Mouse (Mus musculus): ENCODE data around the gene Dock7.

The Dock7 gene

DNA sequence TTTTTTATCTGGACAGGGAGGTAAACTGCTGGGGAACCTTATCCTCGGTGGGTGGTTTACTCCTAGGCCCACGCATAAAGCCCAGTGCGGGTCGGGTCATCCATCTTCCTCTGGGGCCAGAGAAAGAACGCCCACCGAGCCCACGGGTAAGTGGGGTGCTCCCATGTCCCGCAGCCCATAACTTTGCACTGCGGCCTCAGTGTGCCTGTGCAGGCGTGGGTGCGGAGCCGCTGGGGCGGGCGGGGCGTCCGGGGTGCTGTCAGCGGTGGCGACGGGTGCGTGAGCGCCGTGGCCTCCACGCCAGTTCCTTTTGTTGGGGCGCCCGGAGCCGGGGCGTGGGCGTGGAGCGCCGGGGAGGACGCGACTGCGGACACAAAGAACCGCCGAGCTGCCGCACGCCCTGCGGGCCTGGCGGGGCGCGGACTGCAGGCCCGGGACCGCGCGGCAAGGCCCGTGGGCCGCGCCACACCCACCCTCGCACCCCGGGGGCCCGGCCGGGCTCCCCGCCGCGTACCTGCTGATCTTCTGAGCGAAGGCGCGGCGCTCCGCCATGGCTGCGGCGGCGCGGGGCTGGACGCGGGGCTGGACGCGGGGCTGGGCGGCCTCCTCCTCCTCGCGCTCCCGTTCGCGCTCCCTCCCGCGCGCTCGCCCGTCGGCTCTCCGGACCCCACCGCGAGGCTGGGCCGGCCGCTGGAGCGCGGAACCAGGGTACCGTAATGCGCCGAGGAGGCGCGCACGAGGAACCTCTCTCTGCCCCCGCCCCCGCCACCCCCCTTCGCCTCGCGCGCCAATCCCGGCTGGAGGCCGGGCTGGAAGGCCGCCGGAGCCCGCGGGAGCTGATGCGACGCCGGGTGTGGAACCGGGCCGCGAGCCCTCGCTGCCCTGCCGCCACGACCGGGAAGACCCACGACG lies at the start of gene Dock7:
Dock7 (minus strand) TSS at position 705 of the 912 bp plus-strand sequence.
- DNase-seq (ENCODE audit: low spot score) = peak; percentile 85

DNA sequence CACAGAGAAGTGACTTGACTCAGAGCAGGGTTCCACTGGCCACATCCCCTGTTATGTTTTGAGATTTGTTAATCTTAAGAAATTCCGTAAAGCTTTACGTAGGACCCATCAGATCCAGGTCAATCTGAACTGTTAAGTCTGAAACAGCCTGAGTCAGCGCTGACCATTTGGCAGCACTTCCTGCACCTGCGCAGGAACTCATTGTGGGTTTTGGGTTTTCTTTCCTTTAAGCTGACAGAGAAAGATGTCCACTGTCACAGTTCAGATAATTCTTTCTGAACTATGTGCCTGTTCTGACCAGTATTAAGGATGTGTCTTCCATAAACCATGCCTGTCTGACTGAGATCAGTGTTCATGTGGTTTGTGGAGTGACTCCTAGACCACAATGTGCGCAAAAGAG lies 48.2 kb upstream of the Dock7 start:
- DNase-seq (ENCODE audit: low spot score) = no peak

DNA sequence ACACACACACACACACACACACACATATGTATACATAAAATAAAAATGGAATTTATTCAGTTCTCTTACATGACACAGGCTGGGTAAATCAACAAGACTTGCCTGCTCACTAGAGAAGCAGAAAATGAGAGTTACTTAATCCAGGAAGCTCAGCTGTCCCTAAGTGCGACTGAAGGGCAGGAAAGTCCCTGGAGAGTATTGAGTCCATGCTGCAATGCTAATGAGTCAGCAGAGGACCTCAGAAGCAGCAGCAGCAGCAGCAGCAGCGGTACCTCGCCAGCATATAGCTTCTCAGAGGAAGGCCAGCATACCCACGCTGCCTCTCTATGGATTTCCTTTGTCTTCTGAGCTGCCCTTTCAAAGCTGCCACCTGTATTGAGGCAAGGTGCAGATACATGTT lies 42.8 kb upstream of the Dock7 start:
- no peak for DNase-seq (ENCODE audit: low spot score)

DNA sequence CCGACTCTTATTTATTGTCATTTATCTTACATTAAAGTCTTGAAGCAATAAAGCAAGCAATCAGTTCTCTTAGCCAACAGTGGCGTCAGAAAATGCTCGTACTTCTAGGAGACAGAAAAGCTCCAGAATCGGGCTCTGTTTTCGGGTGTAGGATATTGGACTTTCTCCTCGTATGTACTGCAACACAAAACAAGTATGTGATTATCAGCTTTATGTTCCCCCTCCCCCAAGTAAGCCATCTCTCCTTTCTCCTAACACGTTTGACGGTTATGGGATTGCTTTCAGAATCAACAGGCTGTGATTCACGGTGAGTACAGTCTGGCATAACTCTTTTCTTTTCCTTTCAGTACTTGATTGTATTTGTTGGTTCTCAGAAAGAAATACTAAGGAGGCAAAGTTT lies 42.3 kb upstream of the Dock7 start:
- no peak for DNase-seq (ENCODE audit: low spot score)

DNA sequence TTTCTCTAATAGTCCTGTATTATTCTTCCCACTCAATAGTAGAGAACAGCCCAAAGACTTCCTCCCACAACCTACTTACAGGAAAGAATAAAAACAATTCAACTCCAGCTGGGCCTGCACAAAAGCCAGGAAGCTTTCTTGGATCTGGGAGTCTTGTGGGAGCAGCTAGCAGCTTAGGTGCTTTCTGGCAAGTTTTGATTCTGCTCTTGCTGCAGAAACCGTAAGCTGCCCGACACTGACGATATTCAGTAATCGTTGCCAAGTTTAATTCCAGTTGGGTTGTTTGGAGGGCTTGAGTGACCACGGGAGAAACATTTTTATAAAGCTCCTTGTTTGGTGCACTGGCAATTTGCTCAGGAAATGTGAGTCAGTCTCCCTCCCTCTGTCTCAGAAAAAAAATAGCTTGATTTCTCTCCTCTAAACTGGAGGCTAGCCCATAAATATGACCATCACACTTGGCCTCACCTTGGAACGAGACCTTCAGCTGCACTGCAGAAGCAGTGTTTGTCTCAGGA lies 40.8 kb upstream of the Dock7 start:
- DNase-seq (ENCODE audit: low spot score) = no peak

DNA sequence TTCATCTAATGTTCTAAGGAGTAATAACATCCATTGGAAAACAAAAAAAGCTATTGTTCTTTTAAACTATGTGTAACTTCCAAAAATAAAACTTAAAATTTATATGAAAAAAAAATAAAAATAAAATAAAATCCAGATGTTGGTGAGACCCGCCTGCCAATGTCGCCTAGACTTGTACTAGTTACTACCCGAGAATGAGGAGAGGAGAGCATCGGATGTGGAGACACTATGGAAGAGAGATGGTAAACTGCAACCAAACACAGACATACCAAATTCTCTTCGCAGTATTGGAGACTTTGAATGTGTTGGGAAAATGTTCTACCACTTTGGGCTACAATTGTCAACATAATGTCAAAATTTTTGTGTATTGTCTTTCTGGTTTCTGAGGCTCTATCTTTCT lies 40.2 kb upstream of the Dock7 start:
- no peak for DNase-seq (ENCODE audit: low spot score)

DNA sequence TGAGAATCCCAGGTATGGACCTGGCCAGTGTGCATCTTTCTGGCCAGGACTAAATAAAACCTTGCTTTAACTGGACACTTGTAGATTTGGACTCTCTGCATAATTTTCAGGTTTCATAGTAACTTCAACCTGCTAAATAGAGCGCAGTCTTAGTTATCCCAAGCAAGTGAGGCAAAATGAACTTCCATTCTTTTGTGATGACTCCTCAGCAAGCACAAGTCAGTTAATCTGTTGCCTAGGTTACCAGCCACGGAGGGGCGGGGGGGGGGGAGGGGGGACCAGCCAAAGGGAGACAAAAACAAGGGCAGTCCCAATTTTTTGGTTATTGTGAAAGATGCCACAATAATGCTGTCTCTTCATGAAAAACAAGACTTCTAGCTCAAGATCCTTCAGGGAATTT lies 39.7 kb upstream of the Dock7 start:
- DNase-seq (ENCODE audit: low spot score) = no peak

DNA sequence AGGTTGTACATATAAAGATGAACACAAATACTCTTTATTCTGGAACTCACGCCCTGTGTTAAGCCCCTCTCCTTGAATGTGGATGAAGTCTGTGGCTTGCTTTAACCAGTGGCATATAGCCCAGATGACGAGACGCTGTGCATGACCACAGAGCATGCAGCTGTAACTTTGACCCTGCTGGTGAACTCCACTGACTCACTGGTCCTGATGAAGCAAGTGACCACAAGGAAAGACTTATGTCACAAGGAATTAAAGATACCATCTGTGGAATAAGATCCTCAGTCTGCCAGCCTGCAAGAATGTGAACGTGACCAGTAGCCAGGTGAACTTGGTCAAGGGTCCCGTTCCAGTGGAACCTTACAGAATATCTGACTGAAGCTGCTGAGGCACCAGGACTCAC lies 37.8 kb upstream of the Dock7 start:
- no peak for DNase-seq (ENCODE audit: low spot score)

DNA sequence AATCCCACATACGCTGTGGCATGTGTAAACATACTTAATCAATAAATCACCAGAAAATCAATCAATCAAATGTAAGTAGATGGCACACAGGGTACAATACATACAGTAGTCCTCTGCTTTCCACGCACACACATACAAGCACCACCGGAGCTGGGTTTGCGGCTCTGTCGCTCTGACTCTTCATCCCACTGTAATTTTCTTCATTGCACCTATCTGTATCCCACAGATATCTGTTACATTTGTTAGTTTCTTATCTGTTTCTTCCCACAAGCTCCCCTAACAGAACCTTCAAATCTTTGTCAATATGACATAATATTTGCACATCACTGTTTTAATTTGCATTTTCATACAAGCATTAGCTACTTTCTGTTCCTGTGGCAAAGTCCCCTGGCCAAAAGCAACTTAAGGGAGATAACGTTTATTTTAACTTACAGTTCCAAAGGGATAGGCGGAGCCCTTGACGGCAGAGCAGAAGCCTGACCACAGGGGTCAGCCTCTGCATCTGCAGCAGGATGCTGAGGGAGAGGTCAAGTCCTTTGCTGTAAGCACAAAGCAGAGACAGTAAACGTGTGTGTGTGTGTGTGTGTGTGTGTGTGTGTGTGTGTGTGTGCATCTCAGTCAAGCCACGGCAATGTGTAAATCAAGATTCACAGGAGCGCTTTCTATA lies 36.1 kb upstream of the Dock7 start:
- no peak for DNase-seq (ENCODE audit: low spot score)

DNA sequence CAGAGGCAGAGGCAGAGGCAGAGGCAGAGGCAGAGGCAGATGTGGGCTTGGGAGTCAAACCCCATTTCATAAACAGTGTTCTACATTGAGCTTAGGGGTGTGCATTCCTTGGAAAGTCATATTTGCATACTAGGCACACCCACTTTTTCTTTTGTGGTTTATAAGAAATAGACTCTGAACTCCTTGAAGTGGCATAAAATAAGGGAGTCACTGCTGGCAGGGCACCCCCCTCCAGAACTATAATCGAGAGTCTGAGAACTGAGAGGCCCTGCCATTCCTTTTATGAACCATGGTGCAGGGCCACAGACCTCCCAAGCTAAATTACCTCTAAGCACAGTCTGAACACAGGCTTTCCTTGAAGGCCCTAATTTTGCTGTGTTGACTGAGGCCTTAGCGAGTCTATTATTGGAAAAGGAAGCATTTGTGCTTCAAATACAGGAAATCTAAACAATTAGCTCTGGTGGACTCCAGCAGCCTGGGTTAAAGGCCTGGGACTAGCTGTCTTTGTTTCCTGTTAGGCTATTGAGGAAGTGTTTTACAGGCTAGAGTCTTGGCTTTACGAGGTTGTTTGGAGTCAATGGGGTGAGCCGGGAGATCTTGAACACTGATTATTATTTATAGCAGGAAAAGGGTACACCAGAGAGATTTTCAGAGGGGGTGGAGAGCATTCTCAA lies 31.3 kb upstream of the Dock7 start:
- DNase-seq (ENCODE audit: low spot score) = no peak

DNA sequence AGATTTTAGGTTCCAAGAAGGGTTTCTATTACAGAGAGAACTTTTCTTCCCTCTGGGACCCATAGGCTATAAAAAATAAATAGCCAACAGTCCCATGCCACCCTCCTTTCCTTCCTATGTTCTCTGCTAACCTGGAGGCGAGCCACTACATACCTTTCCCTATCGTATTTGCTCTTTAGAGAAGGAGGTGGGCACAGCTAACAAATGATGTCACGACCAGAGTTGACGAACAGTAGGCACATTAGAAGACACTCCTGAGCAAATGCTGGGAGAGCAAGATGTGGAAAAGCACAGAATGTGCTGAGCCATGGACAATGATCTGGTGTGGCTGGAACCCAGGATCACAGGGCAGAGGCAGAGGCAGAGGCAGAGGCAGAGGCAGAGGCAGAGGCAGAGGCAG lies 30.7 kb upstream of the Dock7 start:
- DNase-seq (ENCODE audit: low spot score) = no peak

DNA sequence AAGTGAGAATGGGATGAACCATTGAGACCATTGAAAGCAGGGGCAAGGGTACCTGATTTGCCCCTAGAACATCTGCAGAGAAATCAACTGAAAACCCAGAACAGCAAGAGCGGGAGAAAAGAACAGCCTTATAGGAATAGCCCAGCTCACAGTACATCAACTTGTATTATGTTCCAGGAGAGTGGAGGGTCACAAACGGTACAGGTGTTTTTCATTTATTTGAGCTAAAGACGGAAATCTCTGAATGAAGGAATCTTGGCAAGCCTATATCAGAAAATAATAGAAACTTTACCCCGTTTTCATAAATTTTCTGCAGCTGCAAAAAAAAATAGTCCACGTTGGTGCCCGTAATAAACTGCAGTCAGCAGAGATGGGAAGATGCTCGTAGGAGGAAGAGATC lies 22.6 kb upstream of the Dock7 start:
- no peak for DNase-seq (ENCODE audit: low spot score)

DNA sequence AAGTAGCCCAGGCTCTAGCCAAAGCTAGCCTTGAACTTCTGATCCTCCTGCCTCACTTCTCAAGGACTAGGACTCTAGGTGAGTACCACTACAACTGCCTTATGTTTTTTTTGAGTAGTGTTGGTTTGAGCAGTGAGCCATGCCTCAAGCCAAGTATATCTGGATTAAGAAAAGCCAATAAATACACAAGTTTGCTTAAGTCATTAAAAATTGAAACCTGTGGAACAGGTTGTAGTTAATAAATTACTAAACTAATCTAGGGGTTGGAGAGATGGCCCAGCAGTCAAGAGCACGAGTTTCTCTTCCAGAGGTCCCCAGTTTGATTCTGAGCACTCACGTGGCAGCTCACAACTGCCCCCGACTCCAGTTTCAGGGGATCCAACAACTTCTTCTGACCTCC lies 20.9 kb upstream of the Dock7 start:
- DNase-seq (ENCODE audit: low spot score) = no peak

DNA sequence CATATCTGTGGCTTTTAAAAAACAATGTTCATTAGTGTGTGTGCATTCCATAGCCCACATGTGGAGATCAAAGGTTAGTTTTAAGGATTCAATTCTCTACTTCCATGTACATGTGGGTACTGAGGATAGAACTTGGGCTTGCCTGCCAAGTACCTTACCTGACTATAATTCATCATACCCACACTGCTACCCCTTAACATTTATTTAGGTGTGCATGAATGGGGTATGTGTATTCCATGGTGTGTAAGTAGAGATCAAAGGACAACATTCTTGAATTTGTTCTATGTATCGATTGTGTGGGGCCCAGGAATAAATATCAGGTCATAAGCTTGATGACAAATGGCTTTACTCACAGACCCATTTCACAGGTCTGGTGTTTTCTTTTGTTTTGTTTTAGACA lies 20.5 kb upstream of the Dock7 start:
- DNase-seq (ENCODE audit: low spot score) = no peak

DNA sequence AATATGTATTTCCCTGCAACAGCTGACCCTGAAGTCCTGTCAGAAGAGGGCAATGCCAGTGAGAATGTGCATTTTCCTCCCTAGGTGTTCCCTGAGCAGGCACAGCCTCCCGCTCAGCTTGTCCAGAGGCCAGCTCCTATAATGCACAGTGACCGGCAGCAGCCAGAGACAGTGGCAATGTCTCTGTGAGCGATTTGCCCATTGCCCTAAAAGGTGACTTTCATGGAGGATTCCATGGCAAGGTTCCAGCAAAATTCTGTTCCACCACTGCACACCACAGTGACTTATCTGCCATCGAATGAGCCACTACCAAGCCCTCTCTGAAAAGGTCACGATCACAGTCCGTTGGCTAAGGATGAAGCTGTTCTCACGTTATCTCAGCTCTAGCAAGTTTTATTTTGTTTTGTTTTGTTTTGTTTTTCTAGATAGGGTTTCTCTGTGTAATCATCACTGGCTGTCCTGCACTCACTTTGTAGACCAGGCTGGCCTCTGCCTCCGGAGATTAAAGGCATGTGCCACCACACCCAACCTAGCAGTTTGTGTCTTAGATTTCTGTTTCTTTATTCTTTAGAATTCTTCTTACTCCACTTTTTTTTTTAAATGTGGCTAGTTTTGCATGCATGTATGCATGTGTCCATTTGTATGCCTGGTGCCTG lies 17.4 kb upstream of the Dock7 start:
- no peak for DNase-seq (ENCODE audit: low spot score)

DNA sequence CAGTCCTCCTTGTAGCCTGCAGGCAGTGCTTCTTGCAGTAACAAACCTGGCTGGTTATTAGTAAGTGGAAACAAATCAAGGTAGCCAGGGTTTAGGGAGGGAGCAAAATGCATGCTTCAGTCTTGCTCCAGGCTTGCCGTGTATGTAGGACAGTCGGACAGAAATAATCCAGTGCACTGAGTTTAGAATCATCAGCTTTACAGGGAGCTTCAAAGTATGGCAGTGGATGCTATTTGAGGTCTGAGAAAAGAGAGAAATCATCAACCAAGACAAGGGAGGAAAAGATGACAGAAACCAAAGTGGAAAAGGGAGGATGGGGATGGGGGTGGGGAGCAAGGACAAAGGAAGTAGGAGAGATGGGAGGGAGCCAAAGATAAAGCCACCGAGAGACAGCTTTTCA lies 13.8 kb upstream of the Dock7 start:
- no peak for DNase-seq (ENCODE audit: low spot score)

DNA sequence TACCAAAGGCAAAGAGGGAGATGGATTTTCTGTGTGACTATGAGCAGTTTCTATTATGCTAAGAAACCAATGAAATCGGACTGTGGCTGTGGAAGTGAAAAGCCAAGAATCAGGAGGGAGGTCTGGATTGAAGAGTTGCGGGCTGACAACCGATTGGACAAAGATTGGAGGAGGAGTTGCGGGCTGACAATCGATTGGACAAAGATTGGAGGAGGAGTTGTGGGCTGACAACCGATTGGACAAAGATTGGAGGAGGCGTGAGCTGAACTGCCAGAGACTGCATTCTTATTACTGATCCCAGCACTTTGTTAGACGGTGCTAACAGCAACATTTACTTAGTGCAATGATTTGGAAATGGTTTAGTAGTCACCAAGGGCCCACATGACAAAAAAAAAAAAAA lies 12.6 kb upstream of the Dock7 start:
- DNase-seq (ENCODE audit: low spot score) = no peak

DNA sequence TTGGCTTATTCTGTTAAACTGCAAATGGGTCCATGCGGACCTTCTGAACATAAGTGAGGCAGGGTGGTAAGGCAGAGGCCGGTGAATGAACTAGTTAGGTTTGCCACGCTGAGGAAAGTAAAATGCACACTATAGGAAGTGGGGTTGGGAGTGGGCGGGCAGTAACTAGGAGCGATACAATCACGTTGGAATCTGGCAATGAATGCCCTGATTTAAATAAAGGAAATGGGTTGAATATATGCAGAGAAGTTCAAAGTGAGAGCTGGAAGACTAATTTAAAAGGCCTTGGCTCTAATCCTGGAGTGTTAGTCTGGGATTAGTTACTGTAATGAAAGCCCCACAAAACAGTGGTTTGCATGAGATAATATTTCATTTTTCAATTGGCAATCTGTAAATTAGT lies 12.0 kb upstream of the Dock7 start:
- no peak for DNase-seq (ENCODE audit: low spot score)

DNA sequence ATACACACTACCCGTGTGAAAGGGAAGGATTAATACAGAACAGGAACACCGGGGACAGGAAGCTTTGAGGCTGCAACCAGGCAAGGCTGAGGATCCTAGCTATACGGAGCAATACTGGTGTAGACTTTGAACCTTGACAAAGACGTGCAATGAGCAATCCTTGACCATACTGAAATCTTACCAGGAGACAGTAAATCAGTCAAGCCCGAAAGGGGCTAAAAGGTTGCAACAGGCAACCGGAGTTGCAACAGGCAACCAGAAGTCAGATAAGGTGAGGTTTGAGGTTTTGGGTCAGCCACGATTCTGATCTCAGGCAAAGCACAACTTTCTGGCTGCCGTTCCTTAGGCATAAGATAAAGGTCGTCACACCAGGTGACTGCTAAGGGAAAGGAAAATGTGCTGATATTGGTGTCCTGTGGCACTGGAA lies 10.5 kb upstream of the Dock7 start:
- DNase-seq (ENCODE audit: low spot score) = no peak

DNA sequence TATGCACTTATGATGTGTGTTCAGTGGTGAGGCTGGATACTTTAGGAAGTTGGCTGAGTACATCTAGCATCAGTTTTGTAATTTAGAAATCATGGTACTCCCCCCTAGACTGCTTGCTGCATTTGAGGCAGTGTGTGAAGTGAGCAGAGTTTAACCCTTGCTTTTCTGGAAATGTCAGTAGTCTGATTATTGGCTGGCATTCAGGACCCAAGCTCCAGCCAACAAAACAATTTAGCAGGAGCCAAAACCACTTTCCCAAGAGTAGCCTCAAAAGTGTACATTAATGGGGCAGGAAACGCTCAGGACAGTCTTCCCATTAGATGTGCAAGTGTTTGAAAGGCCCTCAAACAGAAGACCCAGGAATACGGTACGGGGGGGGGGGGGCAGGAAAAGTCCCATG lies 2.8 kb upstream of the Dock7 start:
- no peak for DNase-seq (ENCODE audit: low spot score)

DNA sequence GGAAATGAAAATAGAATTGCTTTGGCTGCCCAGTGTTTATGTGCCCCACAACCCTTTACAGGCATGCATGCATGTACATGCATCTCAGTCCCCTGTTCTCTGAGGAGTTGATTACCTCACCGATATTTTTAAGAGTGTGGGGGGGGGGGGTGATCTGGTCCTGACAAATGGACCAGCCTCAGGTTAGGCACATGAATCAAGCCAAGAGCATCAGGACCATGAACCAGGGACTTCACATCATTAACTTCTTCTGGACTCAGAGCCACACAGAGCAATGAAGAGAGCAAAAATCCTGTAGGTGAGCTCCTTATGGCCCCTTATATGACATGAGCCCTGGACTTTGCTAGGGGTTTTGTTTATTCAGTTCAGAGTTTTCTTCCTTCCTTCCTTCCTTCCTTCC lies 2.1 kb upstream of the Dock7 start:
- no peak for DNase-seq (ENCODE audit: low spot score)

DNA sequence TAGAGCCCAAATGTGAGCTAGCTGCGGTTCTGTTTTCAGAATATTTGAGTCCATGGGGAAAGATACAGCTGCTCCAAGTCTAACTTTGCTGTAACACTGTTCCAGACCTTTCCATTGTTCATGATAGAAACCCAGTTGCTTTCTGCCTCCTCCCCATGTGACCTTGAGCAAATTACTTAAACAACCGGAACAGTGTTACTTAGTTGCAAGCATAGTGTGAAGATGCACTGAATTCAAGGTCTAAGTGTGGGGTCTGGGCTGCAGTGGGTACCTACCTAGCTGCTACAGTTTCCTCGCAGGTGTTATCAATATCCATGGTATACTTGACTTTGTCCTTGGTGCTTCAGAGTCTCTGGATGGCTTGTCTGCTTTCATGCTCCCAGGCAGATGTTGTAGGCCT lies 1.3 kb upstream of the Dock7 start:
- no peak for DNase-seq (ENCODE audit: low spot score)

Measured in urinary bladder, postnatal 25 days (tissue).